Mouse (Mus musculus): ENCODE data around the gene Cyp2d11. TPM values are rescaled to one million over a fixed set of nuclear protein-coding genes. Genes with fewer than 3 reads are reported as not detected.

Cyp2d11 gene
- polyA plus RNA-seq, 1 experiment = not detected

GRCm38 (mm10) chr15:82343368-82344287 is 50.2 kb downstream of the Cyp2d11 start:
- H3K36me3 ChIP-seq (ENCODE audit: control insufficient read depth, insufficient read depth, low read length) = peaks cover 8% of the 10 kb centered on the region
- H3K4me3 ChIP-seq (ENCODE audit: control insufficient read depth, insufficient read depth, low read length) = no peak overlapping the region
- no peak for DNase-seq
- H3K4me1 ChIP-seq (replicated peaks; ENCODE audit: control insufficient read depth, insufficient read depth, low read length) = peaks cover 30% of the 10 kb centered on the region
- TF ChIP-seq POLR2A (IDR thresholded peaks at IDR 0.05; ENCODE audit: control insufficient read depth, extremely low read depth, insufficient read depth, low read length, poor library complexity) (no peak), CTCF (IDR thresholded peaks at IDR 0.05; ENCODE audit: borderline replicate concordance, control insufficient read depth, extremely low read depth, insufficient read depth, low read length, poor library complexity) (no peak)
- H3K27me3 ChIP-seq (ENCODE audit: control insufficient read depth, insufficient read depth, low read length) = no peaks in the 10 kb centered on the region
- no peak overlapping the region for H3K27ac ChIP-seq (ENCODE audit: control insufficient read depth, insufficient read depth, low read length)
- WGBS = 86% methylated on average over 27 of the region's 27 CpGs

DNA sequence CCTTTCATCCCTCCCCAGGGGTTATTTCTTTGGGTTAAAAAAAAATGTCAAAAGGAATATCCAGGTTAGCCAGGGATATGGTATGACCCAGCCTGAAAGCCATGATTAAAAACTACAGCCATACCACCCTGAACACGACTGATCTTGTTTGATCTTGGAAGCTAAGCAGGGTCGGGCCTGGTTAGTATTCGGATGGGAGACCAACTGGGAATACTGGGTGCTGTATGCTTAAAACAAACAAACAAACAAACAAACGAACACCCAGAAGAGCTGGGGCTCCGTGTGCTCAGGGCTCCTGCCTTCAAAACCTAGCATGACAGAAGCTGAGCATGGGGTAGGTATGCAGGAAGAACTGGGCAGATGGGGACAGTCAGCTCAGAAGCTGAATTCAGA is 51.3 kb downstream of the Cyp2d11 start:
- Histone ChIP-seq H3K27me3 (ENCODE audit: control insufficient read depth, insufficient read depth, low read length) (no peaks in the 10 kb centered on the region), H3K4me1 (replicated peaks; ENCODE audit: control insufficient read depth, insufficient read depth, low read length) (peaks cover 33% of the 10 kb centered on the region), H3K4me3 (ENCODE audit: control insufficient read depth, insufficient read depth, low read length) (no peak overlapping the region), H3K27ac (ENCODE audit: control insufficient read depth, insufficient read depth, low read length) (no peak overlapping the region), H3K36me3 (ENCODE audit: control insufficient read depth, insufficient read depth, low read length) (no peaks in the 10 kb centered on the region)
- TF ChIP-seq POLR2A (IDR thresholded peaks at IDR 0.05; ENCODE audit: control insufficient read depth, extremely low read depth, insufficient read depth, low read length, poor library complexity) = no peak
- no peak for TF ChIP-seq CTCF (IDR thresholded peaks at IDR 0.05; ENCODE audit: borderline replicate concordance, control insufficient read depth, extremely low read depth, insufficient read depth, low read length, poor library complexity)
- WGBS = 91% methylated on average over 5 of the region's 5 CpGs
- DNase-seq = no peak

DNA sequence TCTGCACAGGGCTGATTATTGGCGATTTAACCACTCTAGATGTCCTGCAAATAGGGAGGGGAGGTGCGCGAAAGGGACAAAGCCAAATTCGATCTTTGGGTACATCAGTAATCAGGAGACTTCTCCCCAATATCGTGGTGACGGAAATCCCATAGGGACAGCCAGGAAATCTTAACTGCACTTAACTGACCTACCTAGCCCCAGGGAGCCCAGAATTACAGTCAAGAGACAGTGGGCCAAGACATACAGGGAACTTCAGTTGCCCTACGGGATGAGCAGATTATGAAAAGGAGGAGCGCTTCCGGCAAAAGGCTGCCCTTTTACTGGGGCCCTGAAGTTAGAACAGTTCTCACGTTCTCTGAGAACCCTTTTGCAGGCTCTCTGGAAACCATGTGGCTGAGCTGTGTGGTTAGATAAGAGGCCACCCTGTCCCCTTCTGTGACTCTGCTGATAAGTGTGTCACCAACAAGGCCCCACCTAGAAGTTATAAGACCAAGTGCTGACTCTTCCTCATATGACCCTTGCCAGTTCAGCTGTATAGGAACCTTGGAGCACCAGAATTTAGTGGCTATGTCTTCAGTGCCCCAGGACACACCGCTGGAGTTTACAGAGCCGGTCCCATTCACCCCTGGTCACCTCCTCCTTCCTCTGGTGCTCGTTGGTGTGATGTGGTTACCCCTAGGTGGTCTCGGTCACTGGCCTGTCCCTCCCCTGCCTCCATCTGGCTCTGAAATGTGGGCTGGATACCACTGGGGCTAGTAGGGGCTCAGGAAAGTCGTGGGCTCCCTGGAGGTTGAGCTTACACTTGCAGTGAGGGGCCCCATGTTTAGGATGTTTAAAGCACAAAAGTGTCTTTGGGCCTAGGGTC is 51.9 kb downstream of the Cyp2d11 start:
- H3K27ac ChIP-seq (ENCODE audit: control insufficient read depth, insufficient read depth, low read length) = peak overlapping the region; percentile 16; the same call in 1 of the 2 replicates
- no peaks in the 10 kb centered on the region for H3K36me3 ChIP-seq (ENCODE audit: control insufficient read depth, insufficient read depth, low read length)
- WGBS = 22% methylated on average over 15 of the region's 15 CpGs
- no peaks in the 10 kb centered on the region for H3K27me3 ChIP-seq (ENCODE audit: control insufficient read depth, insufficient read depth, low read length)
- TF ChIP-seq CTCF (IDR thresholded peaks at IDR 0.05; ENCODE audit: borderline replicate concordance, control insufficient read depth, extremely low read depth, insufficient read depth, low read length, poor library complexity) (no peak), POLR2A (IDR thresholded peaks at IDR 0.05; ENCODE audit: control insufficient read depth, extremely low read depth, insufficient read depth, low read length, poor library complexity) (no peak)
- peaks cover 28% of the 10 kb centered on the region for H3K4me1 ChIP-seq (replicated peaks; ENCODE audit: control insufficient read depth, insufficient read depth, low read length)
- no peak for DNase-seq
- no peak overlapping the region for H3K4me3 ChIP-seq (ENCODE audit: control insufficient read depth, insufficient read depth, low read length)

DNA sequence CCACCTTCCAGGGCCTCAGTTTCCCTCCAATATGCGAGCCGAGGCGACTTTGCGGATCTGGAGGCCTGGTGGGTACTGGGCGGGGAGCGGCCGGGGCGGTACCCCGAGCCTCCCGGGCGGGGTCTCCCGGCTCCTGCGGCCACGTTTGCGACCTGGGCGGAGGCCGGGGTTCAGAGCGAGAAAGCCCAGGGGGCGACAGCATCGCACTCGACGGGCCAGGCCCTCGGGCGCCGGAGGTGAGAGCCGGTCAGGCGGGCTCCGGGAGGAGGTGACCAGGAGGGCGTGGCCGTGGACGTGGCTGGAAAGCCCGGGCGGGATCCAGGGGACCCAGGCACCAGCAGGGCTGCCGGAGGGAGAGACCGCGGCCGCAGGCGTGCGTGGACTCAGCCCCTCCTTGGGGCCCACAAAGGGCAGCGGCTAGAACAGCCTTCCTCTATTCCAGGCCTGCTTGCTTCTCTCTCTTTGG is 52.8 kb downstream of the Cyp2d11 start:
- Histone ChIP-seq H3K4me3 (ENCODE audit: control insufficient read depth, insufficient read depth, low read length) (peak overlapping the region; percentile 49), H3K27me3 (ENCODE audit: control insufficient read depth, insufficient read depth, low read length) (no peaks in the 10 kb centered on the region), H3K36me3 (ENCODE audit: control insufficient read depth, insufficient read depth, low read length) (no peaks in the 10 kb centered on the region), H3K27ac (ENCODE audit: control insufficient read depth, insufficient read depth, low read length) (no peak overlapping the region), H3K4me1 (replicated peaks; ENCODE audit: control insufficient read depth, insufficient read depth, low read length) (peaks cover 26% of the 10 kb centered on the region)
- TF ChIP-seq POLR2A (IDR thresholded peaks at IDR 0.05; ENCODE audit: control insufficient read depth, extremely low read depth, insufficient read depth, low read length, poor library complexity) = no peak
- no peak for TF ChIP-seq CTCF (IDR thresholded peaks at IDR 0.05; ENCODE audit: borderline replicate concordance, control insufficient read depth, extremely low read depth, insufficient read depth, low read length, poor library complexity)
- 4% methylated on average over 40 of the region's 40 CpGs for WGBS
- peak; percentile 13 for DNase-seq

DNA sequence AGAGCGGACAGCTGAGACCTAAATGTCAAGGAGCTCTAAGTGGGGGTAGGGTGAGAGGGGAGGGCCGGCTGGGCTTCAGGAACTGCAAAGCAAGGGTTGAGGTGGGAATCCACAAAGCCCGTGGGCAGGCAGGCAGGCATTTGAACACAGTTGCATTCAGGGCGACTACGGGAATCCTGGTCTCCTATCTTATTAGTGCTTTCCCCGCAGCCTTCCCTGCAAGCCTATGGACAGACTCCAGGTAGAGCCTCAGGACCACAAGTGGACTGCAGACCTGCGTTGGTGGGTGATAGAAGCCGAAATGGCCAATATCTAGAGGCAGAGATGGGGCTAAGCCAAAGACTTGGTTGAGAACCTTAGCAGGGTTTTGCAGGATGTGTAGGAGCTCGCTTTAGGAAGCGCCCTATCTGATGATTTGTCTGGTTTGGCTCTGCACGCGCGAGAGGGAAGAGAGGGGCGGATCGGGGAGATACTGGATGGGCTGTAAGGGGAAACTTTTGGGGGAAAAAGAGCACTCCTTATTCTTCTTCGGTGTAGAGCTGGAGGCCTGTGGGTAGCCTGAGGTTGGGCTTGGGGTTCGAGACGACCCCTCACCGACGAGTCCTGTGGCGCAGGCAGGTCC is 53.3 kb downstream of the Cyp2d11 start:
- Histone ChIP-seq H3K4me1 (replicated peaks; ENCODE audit: control insufficient read depth, insufficient read depth, low read length) (peaks cover 26% of the 10 kb centered on the region), H3K36me3 (ENCODE audit: control insufficient read depth, insufficient read depth, low read length) (no peaks in the 10 kb centered on the region; the same call in 1 of the 2 replicates), H3K27me3 (ENCODE audit: control insufficient read depth, insufficient read depth, low read length) (no peaks in the 10 kb centered on the region), H3K27ac (ENCODE audit: control insufficient read depth, insufficient read depth, low read length) (no peak overlapping the region), H3K4me3 (ENCODE audit: control insufficient read depth, insufficient read depth, low read length) (peak overlapping the region; percentile 49)
- TF ChIP-seq CTCF (IDR thresholded peaks at IDR 0.05; ENCODE audit: borderline replicate concordance, control insufficient read depth, extremely low read depth, insufficient read depth, low read length, poor library complexity) (no peak), POLR2A (IDR thresholded peaks at IDR 0.05; ENCODE audit: control insufficient read depth, extremely low read depth, insufficient read depth, low read length, poor library complexity) (no peak)
- DNase-seq = no peak
- 58% methylated on average over 21 of the region's 21 CpGs for WGBS

All from thymus, adult 2 months (tissue).